Mouse (Mus musculus) liver, embryonic 13.5 days (tissue): ENCODE results near the gene Xpo5. TPM values are rescaled to one million over a fixed set of nuclear protein-coding genes. Genes with fewer than 3 reads are reported as not detected.

Source experiments
- ATAC-seq: fragments of 200-750 bp; cut with Nextera tagmentation; 2 replicates; pipeline ENCODE4 v1.8.0; 2017; ENCODE audit warnings: low read depth, mild to moderate bottlenecking, moderate number of reproducible peaks, moderate library complexity
- DNase-seq: peaks from one replicate; pipeline ENCODE4 v3.0.0; 2022
- H3K27ac ChIP-seq: fragments of 300-500 bp; sonication (generic); 2 replicates; pipeline ENCODE4 v1.5.1; 2015; ENCODE audit warnings: moderate library complexity, mild to moderate bottlenecking, inconsistent platforms
- H3K27me3 ChIP-seq: fragments of 300-500 bp; sonication (generic); 2 replicates; pipeline ENCODE4 v1.6.1; 2015; ENCODE audit warnings: mild to moderate bottlenecking, inconsistent platforms
- H3K36me3 ChIP-seq: fragments of 300-500 bp; sonication (generic); 2 replicates; pipeline ENCODE4 v1.6.1; 2015; ENCODE audit warnings: mild to moderate bottlenecking, inconsistent platforms
- H3K4me1 ChIP-seq: fragments of 300-500 bp; sonication (generic); replicated peaks from 2 replicates; pipeline ENCODE4 v1.6.1; 2015; ENCODE audit warnings: inconsistent platforms
- H3K4me2 ChIP-seq: fragments of 300-500 bp; sonication (generic); 2 replicates; pipeline ENCODE4 v1.6.1; 2015; ENCODE audit warnings: inconsistent platforms, mild to moderate bottlenecking, moderate library complexity
- H3K4me3 ChIP-seq: fragments of 300-500 bp; sonication (generic); replicated peaks from 2 replicates; pipeline ENCODE4 v1.5.1; 2015; ENCODE audit warnings: mild to moderate bottlenecking, inconsistent platforms
- H3K9ac ChIP-seq: fragments of 300-500 bp; sonication (generic); 2 replicates; pipeline ENCODE4 v1.6.1; 2015; ENCODE audit warnings: mild to moderate bottlenecking, inconsistent platforms
- H3K9me3 ChIP-seq: fragments of 300-500 bp; sonication (generic); replicated peaks from 2 replicates; pipeline ENCODE4 v1.6.1; 2016; ENCODE audit warnings: inconsistent platforms
- WGBS: fragments of 180-500 bp; shearing (Covaris S2); methylation state at CpG from one replicate; pipeline ENCODE4 v1.1.7; 2015; ENCODE audit not compliant: insufficient replicate concordance; 5-methylcytosine and 5-hydroxymethylcytosine counted together
- polyA plus RNA-seq: library from polyadenylated mRNA; unstranded; fragments of >200 nt; fragmentation: Nextera tagmentation; extraction: Ambion mirVana; gene quantifications from 2 replicates; pipeline ENCODE4 v1.2.1, GENCODE M21; 2015

The Xpo5 gene
- polyA plus RNA-seq, 1 experiment from 2014 or later = 19.0 TPM

GRCm38 (mm10) chr17:46201151-46201550, 1.4 kb upstream of the Xpo5 start:
- Histone ChIP-seq H3K36me3 (peaks cover 51% of the 10 kb centered on the region), H3K4me3 (peak overlapping the region; percentile 96), H3K9ac (peak overlapping the region; percentile 88), H3K27me3 (no peaks in the 10 kb centered on the region), H3K4me1 (peaks cover 32% of the 10 kb centered on the region), H3K9me3 (no peaks in the 10 kb centered on the region), H3K4me2 (peak overlapping the region; percentile 90), H3K27ac (peak overlapping the region; percentile 98; the same call in 1 of the 2 replicates)
- 39% methylated on average over 6 of the region's 6 CpGs for WGBS
- DNase-seq = peak; percentile 29
- no peak for ATAC-seq

GRCm38 (mm10) chr17:46203078-46203477, 496 bp downstream of the Xpo5 start:
- no peaks in the 10 kb centered on the region for H3K27me3 ChIP-seq
- H3K36me3 ChIP-seq = peaks cover 51% of the 10 kb centered on the region
- peak overlapping the region; percentile 90 for H3K4me2 ChIP-seq
- no peaks in the 10 kb centered on the region for H3K9me3 ChIP-seq
- peaks cover 32% of the 10 kb centered on the region for H3K4me1 ChIP-seq
- H3K4me3 ChIP-seq = peak overlapping the region; percentile 96
- H3K27ac ChIP-seq = peak overlapping the region; percentile 98
- ATAC-seq = no peak
- no peak for DNase-seq
- under 1% methylated on average over 20 of the region's 20 CpGs for WGBS
- peak overlapping the region; percentile 95 for H3K9ac ChIP-seq

GRCm38 (mm10) chr17:46206676-46207075, 4.1 kb downstream of the Xpo5 start:
- Histone ChIP-seq H3K4me2 (no peak overlapping the region), H3K9me3 (no peaks in the 10 kb centered on the region), H3K4me3 (no peak overlapping the region), H3K4me1 (peaks cover 15% of the 10 kb centered on the region), H3K27ac (no peak overlapping the region), H3K9ac (no peak overlapping the region), H3K27me3 (no peaks in the 10 kb centered on the region), H3K36me3 (peaks cover 65% of the 10 kb centered on the region)
- DNase-seq (no peak), ATAC-seq (no peak)

- Histone ChIP-seq H3K4me1 (no peaks in the 10 kb centered on the region), H3K4me3 (no peak overlapping the region), H3K36me3 (peaks cover 94% of the 10 kb centered on the region), H3K9me3 (no peaks in the 10 kb centered on the region), H3K27me3 (no peaks in the 10 kb centered on the region), H3K27ac (no peak overlapping the region), H3K9ac (no peak overlapping the region), H3K4me2 (no peak overlapping the region)
- DNase-seq (no peak), ATAC-seq (no peak)
- 72% methylated on average over 3 of the region's 3 CpGs for WGBS
Measured at GRCm38 (mm10) chr17:46210550-46210949, 8.0 kb downstream of the Xpo5 start.

GRCm38 (mm10) chr17:46221601-46222000, 19.0 kb downstream of the Xpo5 start:
- Histone ChIP-seq H3K36me3 (peaks cover 100% of the 10 kb centered on the region), H3K27me3 (no peaks in the 10 kb centered on the region), H3K4me2 (no peak overlapping the region), H3K4me1 (no peaks in the 10 kb centered on the region), H3K9ac (no peak overlapping the region), H3K27ac (no peak overlapping the region), H3K9me3 (no peaks in the 10 kb centered on the region), H3K4me3 (no peak overlapping the region)
- DNase-seq (no peak), ATAC-seq (no peak)
- 72% methylated on average over 3 of the region's 3 CpGs for WGBS

GRCm38 (mm10) chr17:46227576-46227975, 25.0 kb downstream of the Xpo5 start:
- no peak overlapping the region for H3K4me3 ChIP-seq
- no peak for ATAC-seq
- H3K27me3 ChIP-seq = no peaks in the 10 kb centered on the region
- no peak overlapping the region for H3K9ac ChIP-seq
- no peaks in the 10 kb centered on the region for H3K4me1 ChIP-seq
- peaks cover 98% of the 10 kb centered on the region for H3K36me3 ChIP-seq
- DNase-seq = no peak
- H3K9me3 ChIP-seq = no peaks in the 10 kb centered on the region
- no peak overlapping the region for H3K4me2 ChIP-seq
- no peak overlapping the region for H3K27ac ChIP-seq
- WGBS = 83% methylated on average over 7 of the region's 7 CpGs

- no peak overlapping the region for H3K4me2 ChIP-seq
- no peak overlapping the region for H3K4me3 ChIP-seq
- DNase-seq = no peak
- H3K9ac ChIP-seq = no peak overlapping the region
- 41% methylated on average over 1 of the region's 1 CpGs for WGBS
- no peaks in the 10 kb centered on the region for H3K9me3 ChIP-seq
- no peak overlapping the region for H3K27ac ChIP-seq
- H3K27me3 ChIP-seq = no peaks in the 10 kb centered on the region
- H3K36me3 ChIP-seq = peaks cover 91% of the 10 kb centered on the region
- no peak for ATAC-seq
- peaks cover 20% of the 10 kb centered on the region for H3K4me1 ChIP-seq
Measured at GRCm38 (mm10) chr17:46236067-46236466, 33.5 kb downstream of the Xpo5 start.

- Histone ChIP-seq H3K27ac (peak overlapping the region; percentile 65), H3K27me3 (no peaks in the 10 kb centered on the region), H3K36me3 (peaks cover 93% of the 10 kb centered on the region), H3K9me3 (no peaks in the 10 kb centered on the region), H3K9ac (no peak overlapping the region; the same call in 1 of the 2 replicates), H3K4me1 (peaks cover 20% of the 10 kb centered on the region), H3K4me3 (no peak overlapping the region), H3K4me2 (no peak overlapping the region)
- WGBS = 45% methylated on average over 6 of the region's 6 CpGs
- ATAC-seq (peak; percentile 76), DNase-seq (no peak)
Measured at GRCm38 (mm10) chr17:46237079-46237478, 34.5 kb downstream of the Xpo5 start.

GRCm38 (mm10) chr17:46237480-46237879, 34.9 kb downstream of the Xpo5 start:
- H3K9ac ChIP-seq = no peak overlapping the region; the same call in 1 of the 2 replicates
- no peak overlapping the region for H3K4me3 ChIP-seq
- WGBS = 69% methylated on average over 5 of the region's 5 CpGs
- H3K27me3 ChIP-seq = no peaks in the 10 kb centered on the region
- no peak overlapping the region for H3K4me2 ChIP-seq
- peaks cover 93% of the 10 kb centered on the region for H3K36me3 ChIP-seq
- H3K9me3 ChIP-seq = no peaks in the 10 kb centered on the region
- DNase-seq (no peak), ATAC-seq (peak; percentile 32; the same call in 1 of the 2 replicates)
- H3K27ac ChIP-seq = peak overlapping the region; percentile 65
- peaks cover 20% of the 10 kb centered on the region for H3K4me1 ChIP-seq

- Histone ChIP-seq H3K4me2 (no peak overlapping the region), H3K4me1 (peaks cover 20% of the 10 kb centered on the region), H3K9me3 (no peaks in the 10 kb centered on the region), H3K27me3 (no peaks in the 10 kb centered on the region), H3K9ac (no peak overlapping the region), H3K27ac (no peak overlapping the region), H3K36me3 (peaks cover 93% of the 10 kb centered on the region), H3K4me3 (no peak overlapping the region)
- WGBS = 78% methylated on average over 15 of the region's 15 CpGs
- no peak for DNase-seq
- no peak for ATAC-seq
Measured at GRCm38 (mm10) chr17:46239516-46240114, 37.0 kb downstream of the Xpo5 start.

- Histone ChIP-seq H3K4me3 (no peak overlapping the region), H3K36me3 (peaks cover 97% of the 10 kb centered on the region), H3K4me2 (no peak overlapping the region), H3K9me3 (no peaks in the 10 kb centered on the region), H3K9ac (no peak overlapping the region), H3K27ac (no peak overlapping the region), H3K4me1 (peaks cover 15% of the 10 kb centered on the region), H3K27me3 (no peaks in the 10 kb centered on the region)
- DNase-seq = no peak
- 72% methylated on average over 11 of the region's 11 CpGs for WGBS
- no peak for ATAC-seq
Measured at GRCm38 (mm10) chr17:46241471-46241870, 38.9 kb downstream of the Xpo5 start.

- Histone ChIP-seq H3K4me3 (no peak overlapping the region), H3K4me1 (peaks cover 15% of the 10 kb centered on the region), H3K27ac (no peak overlapping the region), H3K4me2 (no peak overlapping the region), H3K27me3 (no peaks in the 10 kb centered on the region), H3K9me3 (no peaks in the 10 kb centered on the region), H3K9ac (no peak overlapping the region), H3K36me3 (peaks cover 89% of the 10 kb centered on the region)
- WGBS = 81% methylated on average over 13 of the region's 13 CpGs
- DNase-seq = no peak
- no peak for ATAC-seq
Measured at GRCm38 (mm10) chr17:46242274-46242673, 39.7 kb downstream of the Xpo5 start.
